Mouse (Mus musculus) small intestine, adult 2 months (tissue): ENCODE measurements around the gene Myt1l. TPM values are rescaled to one million over a fixed set of nuclear protein-coding genes. Genes with fewer than 3 reads are reported as not detected.

Experiments used
- H3K27ac ChIP-seq: fragments of 200-500 bp; 2 replicates; pipeline ENCODE4 v1.5.1; 2012; ENCODE audit warnings: low read depth, low read length, control low read depth, inconsistent platforms; ENCODE audit not compliant: insufficient read depth
- H3K27me3 ChIP-seq: fragments of 200-500 bp; 2 replicates; pipeline ENCODE4 v1.6.1; 2012; ENCODE audit warnings: mild to moderate bottlenecking, moderate library complexity, low read length, inconsistent platforms; ENCODE audit not compliant: control insufficient read depth, insufficient read depth
- H3K36me3 ChIP-seq: fragments of 200-500 bp; 2 replicates; pipeline ENCODE4 v1.6.1; 2012; ENCODE audit warnings: mild to moderate bottlenecking, low read length, control low read depth, inconsistent platforms; ENCODE audit not compliant: control insufficient read depth, insufficient read depth
- H3K4me1 ChIP-seq: fragments of 200-500 bp; 2 replicates; pipeline ENCODE4 v1.6.1; 2012; ENCODE audit warnings: low read length, inconsistent platforms, mixed read lengths; ENCODE audit not compliant: control insufficient read depth, insufficient read depth, insufficient read length
- H3K4me3 ChIP-seq: fragments of 200-500 bp; 2 replicates; pipeline ENCODE4 v1.5.1; 2012; ENCODE audit warnings: low read depth, mild to moderate bottlenecking, control low read depth, inconsistent platforms, low read length, moderate library complexity
- CTCF ChIP-seq: fragments of 200-500 bp; IDR thresholded peaks from 2 replicates; pipeline ENCODE4 v1.5.1; 2012; ENCODE audit warnings: low read depth, mild to moderate bottlenecking, control low read depth, inconsistent platforms, low read length, moderate library complexity, mixed read lengths; ENCODE audit not compliant: insufficient replicate concordance, insufficient read length; ENCODE audit errors: extremely low read depth
- POLR2A ChIP-seq: fragments of 200-500 bp; IDR thresholded peaks from 2 replicates; pipeline ENCODE4 v1.6.1; 2012; ENCODE audit warnings: low read depth, mild to moderate bottlenecking, control low read depth, inconsistent platforms, low read length, moderate library complexity
- WGBS: fragments of 180-500 bp; shearing (Covaris S2); methylation state at CpG from one replicate; pipeline ENCODE4 v1.1.7; 2018; 5-methylcytosine and 5-hydroxymethylcytosine counted together
- polyA plus RNA-seq: library from polyadenylated mRNA; depleted of rRNA; stranded (reverse); fragments of >200 nt; gene quantifications from 2 replicates; pipeline ENCODE4 v1.2.3, GENCODE M21; 2012

Myt1l gene
- polyA plus RNA-seq, 1 experiment = 0.38 TPM

GRCm38 (mm10) chr12:29686241-29686640, 158.1 kb downstream of the Myt1l start:
- Histone ChIP-seq H3K27me3 (no peaks in the 10 kb centered on the region), H3K4me3 (no peak overlapping the region), H3K27ac (no peak overlapping the region), H3K36me3 (no peaks in the 10 kb centered on the region), H3K4me1 (no peaks in the 10 kb centered on the region)
- 62% methylated on average over 8 of the region's 8 CpGs for WGBS
- no peak for TF ChIP-seq CTCF
- TF ChIP-seq POLR2A = no peak

DNA sequence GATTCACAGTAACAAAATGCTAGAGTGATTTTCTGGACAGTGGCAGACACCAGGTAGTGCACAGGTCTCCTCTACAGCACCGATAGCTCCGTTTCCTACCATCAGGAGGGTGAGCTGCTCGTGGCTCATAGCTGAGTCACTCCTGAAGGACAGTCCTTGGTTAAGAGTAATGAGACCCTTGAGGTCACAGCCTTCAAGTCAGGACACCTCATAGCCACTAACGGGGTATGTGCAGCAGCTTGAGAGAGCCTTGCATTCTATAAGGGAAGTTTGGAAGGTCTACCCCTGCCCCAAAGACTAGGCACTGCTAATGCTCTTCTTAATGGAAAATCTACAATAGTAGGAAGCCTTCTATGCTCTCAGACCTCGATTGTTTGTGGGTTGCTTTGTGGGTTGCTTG, 163.4 kb downstream of the Myt1l start:
- WGBS = 80% methylated on average over 5 of the region's 5 CpGs
- Histone ChIP-seq H3K4me1 (no peaks in the 10 kb centered on the region), H3K27ac (no peak overlapping the region), H3K27me3 (no peaks in the 10 kb centered on the region), H3K4me3 (no peak overlapping the region), H3K36me3 (no peaks in the 10 kb centered on the region)
- TF ChIP-seq CTCF = no peak
- TF ChIP-seq POLR2A = no peak

DNA sequence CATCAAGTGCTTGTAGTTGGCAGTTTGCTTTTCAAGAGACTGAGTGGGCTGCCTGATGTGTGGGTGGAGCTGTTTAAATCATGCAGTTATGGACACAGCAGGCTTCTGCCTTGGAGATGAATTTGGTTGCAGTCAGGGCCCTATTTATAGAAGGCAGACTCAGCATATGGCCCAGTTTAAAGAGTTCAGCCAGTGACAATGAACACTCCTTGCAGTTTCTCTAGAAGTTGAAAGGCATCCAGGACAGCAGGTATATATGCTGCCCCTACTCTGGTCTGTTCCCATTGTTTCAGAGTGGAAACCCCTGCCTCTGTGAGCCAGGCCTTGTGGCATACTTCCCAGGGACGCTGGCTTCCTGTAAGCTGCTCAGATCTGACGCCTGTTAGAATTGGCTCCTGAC, 167.0 kb downstream of the Myt1l start:
- H3K36me3 ChIP-seq = no peaks in the 10 kb centered on the region
- TF ChIP-seq CTCF = no peak
- no peak for TF ChIP-seq POLR2A
- 60% methylated on average over 2 of the region's 2 CpGs for WGBS
- peaks cover 3% of the 10 kb centered on the region; the same call in 1 of the 2 replicates for H3K4me1 ChIP-seq
- no peak overlapping the region for H3K4me3 ChIP-seq
- H3K27ac ChIP-seq = no peak overlapping the region
- H3K27me3 ChIP-seq = no peaks in the 10 kb centered on the region

GRCm38 (mm10) chr12:29697526-29698500, 169.6 kb downstream of the Myt1l start:
- Histone ChIP-seq H3K4me3 (no peak overlapping the region), H3K27ac (no peak overlapping the region), H3K27me3 (no peaks in the 10 kb centered on the region), H3K4me1 (peaks cover 3% of the 10 kb centered on the region; the same call in 1 of the 2 replicates), H3K36me3 (no peaks in the 10 kb centered on the region)
- TF ChIP-seq CTCF (no peak), POLR2A (no peak)
- 81% methylated on average over 12 of the region's 12 CpGs for WGBS

- WGBS = 70% methylated on average over 3 of the region's 3 CpGs
- TF ChIP-seq POLR2A = no peak
- TF ChIP-seq CTCF = no peak
- H3K27ac ChIP-seq = no peak overlapping the region
- H3K4me3 ChIP-seq = no peak overlapping the region
- no peaks in the 10 kb centered on the region for H3K27me3 ChIP-seq
- no peaks in the 10 kb centered on the region for H3K36me3 ChIP-seq
- peaks cover 3% of the 10 kb centered on the region; the same call in 1 of the 2 replicates for H3K4me1 ChIP-seq
Measured at GRCm38 (mm10) chr12:29698541-29698940, 170.4 kb downstream of the Myt1l start.

GRCm38 (mm10) chr12:29698976-29699375, 170.8 kb downstream of the Myt1l start:
- TF ChIP-seq CTCF (no peak), POLR2A (no peak)
- no peak overlapping the region for H3K4me3 ChIP-seq
- H3K27me3 ChIP-seq = no peaks in the 10 kb centered on the region
- H3K36me3 ChIP-seq = no peaks in the 10 kb centered on the region
- no peak overlapping the region for H3K27ac ChIP-seq
- 22% methylated on average over 10 of the region's 10 CpGs for WGBS
- H3K4me1 ChIP-seq = peaks cover 3% of the 10 kb centered on the region; the same call in 1 of the 2 replicates

- WGBS = 69% methylated on average over 10 of the region's 10 CpGs
- TF ChIP-seq CTCF (no peak), POLR2A (no peak)
- no peak overlapping the region for H3K4me3 ChIP-seq
Measured at GRCm38 (mm10) chr12:29699386-29699785, 171.2 kb downstream of the Myt1l start.

More at GRCm38 (mm10) chr12:29699386-29699785, 171.2 kb downstream of the Myt1l start:
- no peaks in the 10 kb centered on the region for H3K36me3 ChIP-seq
- no peak overlapping the region for H3K27ac ChIP-seq
- no peaks in the 10 kb centered on the region for H3K27me3 ChIP-seq
- H3K4me1 ChIP-seq = peaks cover 3% of the 10 kb centered on the region; the same call in 1 of the 2 replicates
